Mouse (Mus musculus): ENCODE data around the gene Hes7.

GRCm38 (mm10) chr11:69123056-69123692 is 3.0 kb downstream of the Hes7 start:
- no peak for TF ChIP-seq GATA1 (IDR thresholded peaks at IDR 0.05; ENCODE audit: borderline replicate concordance, low read length)
- no peak for TF ChIP-seq FLI1 (IDR thresholded peaks at IDR 0.05; ENCODE audit: low read length)

Data from megakaryocyte, embryonic 14.5 days (primary cell).